Mouse (Mus musculus) lung, embryonic 14.5 days (tissue): Measurements from ENCODE around the gene Kcnmb2. TPM values are rescaled to one million over a fixed set of nuclear protein-coding genes. Genes with fewer than 3 reads are reported as not detected.

Experiments
- ATAC-seq: fragments of 200-750 bp; cut with Nextera tagmentation; 2 replicates; pipeline ENCODE4 v1.8.0; 2017; ENCODE audit warnings: mild to moderate bottlenecking, moderate TSS enrichment, moderate library complexity; ENCODE audit not compliant: insufficient read depth
- DNase-seq: peaks from one replicate; pipeline ENCODE4 v3.0.0-alpha.2; 2015
- H3K27ac ChIP-seq: fragments of 300-500 bp; sonication (generic); 2 replicates; pipeline ENCODE4 v1.5.1; 2014; ENCODE audit warnings: low read depth, mild to moderate bottlenecking, moderate library complexity
- H3K27me3 ChIP-seq: fragments of 300-500 bp; sonication (generic); 2 replicates; pipeline ENCODE4 v1.6.1; 2014; ENCODE audit warnings: low read length, control low read depth; ENCODE audit not compliant: insufficient read depth
- H3K36me3 ChIP-seq: fragments of 300-500 bp; sonication (generic); 2 replicates; pipeline ENCODE4 v1.6.1; 2014; ENCODE audit warnings: control low read depth; ENCODE audit not compliant: insufficient read depth
- H3K4me1 ChIP-seq: fragments of 300-500 bp; sonication (generic); 2 replicates; pipeline ENCODE4 v1.6.1; 2014; ENCODE audit warnings: antibody characterized with exemption, control low read depth; ENCODE audit not compliant: insufficient read depth
- H3K4me2 ChIP-seq: fragments of 300-500 bp; sonication (generic); 2 replicates; pipeline ENCODE4 v1.6.1; 2014; ENCODE audit warnings: mild to moderate bottlenecking
- H3K4me3 ChIP-seq: fragments of 300-500 bp; sonication (generic); 2 replicates; pipeline ENCODE4 v1.5.1; 2014; ENCODE audit warnings: low read depth, low read length
- H3K9ac ChIP-seq: fragments of 300-500 bp; sonication (generic); 2 replicates; pipeline ENCODE4 v1.6.1; 2014
- H3K9me3 ChIP-seq: fragments of 300-500 bp; sonication (generic); 2 replicates; pipeline ENCODE4 v1.6.1; 2016; ENCODE audit warnings: low read depth, low read length, control low read depth
- CTCF ChIP-seq: IDR thresholded peaks from 2 replicates; pipeline ENCODE4 v1.5.1; 2016; ENCODE audit warnings: antibody characterized with exemption, low read depth
- WGBS: fragments of 180-500 bp; shearing (Covaris S2); extraction: QIAGEN DNeasy Blood & Tissue Kit; methylation state at CpG from one replicate; pipeline ENCODE4 v1.1.7; 2014; 5-methylcytosine and 5-hydroxymethylcytosine counted together
- polyA plus RNA-seq: library from polyadenylated mRNA; unstranded; fragments of >200 nt; fragmentation: Nextera tagmentation; extraction: Ambion mirVana; gene quantifications from 2 replicates; pipeline ENCODE4 v1.2.1, GENCODE M21; 2014

Kcnmb2 gene
- polyA plus RNA-seq, 1 experiment from 2014 or later: 0.59 TPM

- no peaks in the 10 kb centered on the region for H3K9me3 ChIP-seq
Observed at GRCm38 (mm10) chr3:32101391-32101790, 199.1 kb downstream of the Kcnmb2 start.

GRCm38 (mm10) chr3:32119851-32120250 is 217.5 kb downstream of the Kcnmb2 start:
- no peak overlapping the region for H3K4me2 ChIP-seq
- H3K4me3 ChIP-seq: no peak overlapping the region
- 81% methylated on average over 5 of the region's 5 CpGs for WGBS
- H3K9ac ChIP-seq: no peak overlapping the region
- ATAC-seq (no peak), DNase-seq (no peak)
- H3K36me3 ChIP-seq: no peaks in the 10 kb centered on the region
- TF ChIP-seq CTCF: no peak
- no peaks in the 10 kb centered on the region for H3K9me3 ChIP-seq
- H3K27ac ChIP-seq: no peak overlapping the region
- H3K4me1 ChIP-seq: no peaks in the 10 kb centered on the region
- H3K27me3 ChIP-seq: no peaks in the 10 kb centered on the region

More at GRCm38 (mm10) chr3:32101391-32101790, 199.1 kb downstream of the Kcnmb2 start:
- Histone ChIP-seq H3K4me1 (no peaks in the 10 kb centered on the region), H3K27ac (no peak overlapping the region), H3K4me2 (no peak overlapping the region), H3K36me3 (no peaks in the 10 kb centered on the region), H3K27me3 (no peaks in the 10 kb centered on the region), H3K4me3 (no peak overlapping the region), H3K9ac (no peak overlapping the region)
- TF ChIP-seq CTCF: no peak
- WGBS: 86% methylated on average over 10 of the region's 10 CpGs
- ATAC-seq (no peak), DNase-seq (no peak)

GRCm38 (mm10) chr3:32121731-32122130 is 219.4 kb downstream of the Kcnmb2 start:
- ATAC-seq: no peak
- Histone ChIP-seq H3K9me3 (no peaks in the 10 kb centered on the region), H3K4me3 (no peak overlapping the region), H3K4me2 (no peak overlapping the region), H3K9ac (no peak overlapping the region), H3K36me3 (no peaks in the 10 kb centered on the region), H3K27me3 (no peaks in the 10 kb centered on the region), H3K27ac (no peak overlapping the region), H3K4me1 (no peaks in the 10 kb centered on the region)
- WGBS: 39% methylated on average over 3 of the region's 3 CpGs
- no peak for TF ChIP-seq CTCF
- DNase-seq: no peak

DNA sequence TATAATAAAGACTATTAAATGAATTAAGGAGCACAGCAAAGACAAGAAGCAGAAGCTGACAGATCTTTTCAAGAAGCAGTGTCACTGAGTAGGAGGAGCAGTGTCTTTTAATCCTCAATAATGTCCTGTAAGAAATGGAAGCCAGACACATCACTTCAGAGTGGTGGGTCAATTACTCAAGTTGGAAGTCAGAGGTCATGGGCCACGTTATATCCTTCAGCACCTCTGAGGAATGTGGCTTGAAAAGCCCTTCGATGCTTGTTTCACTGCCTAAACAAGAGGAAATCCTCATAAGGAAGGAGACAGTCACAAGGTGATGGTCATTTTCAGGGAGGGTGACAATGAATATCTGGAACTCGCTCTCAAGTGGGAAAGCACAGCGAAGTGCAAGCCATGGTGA is 223.1 kb downstream of the Kcnmb2 start:
- WGBS: 49% methylated on average over 4 of the region's 4 CpGs
- no peak for TF ChIP-seq CTCF
- Histone ChIP-seq H3K27ac (no peak overlapping the region), H3K4me3 (no peak overlapping the region), H3K4me2 (no peak overlapping the region), H3K27me3 (no peaks in the 10 kb centered on the region), H3K36me3 (no peaks in the 10 kb centered on the region), H3K9ac (no peak overlapping the region), H3K9me3 (no peaks in the 10 kb centered on the region), H3K4me1 (no peaks in the 10 kb centered on the region)
- no peak for DNase-seq
- no peak for ATAC-seq

- no peaks in the 10 kb centered on the region for H3K27me3 ChIP-seq
- no peak for ATAC-seq
- H3K4me1 ChIP-seq: no peaks in the 10 kb centered on the region
- no peak overlapping the region for H3K4me2 ChIP-seq
- no peak overlapping the region for H3K27ac ChIP-seq
- H3K4me3 ChIP-seq: no peak overlapping the region
- H3K36me3 ChIP-seq: no peaks in the 10 kb centered on the region
- H3K9ac ChIP-seq: no peak overlapping the region
- 5% methylated on average over 5 of the region's 5 CpGs for WGBS
- no peak for DNase-seq
- no peaks in the 10 kb centered on the region for H3K9me3 ChIP-seq
- TF ChIP-seq CTCF: no peak
Observed at GRCm38 (mm10) chr3:32128391-32128790, 226.1 kb downstream of the Kcnmb2 start.

DNA sequence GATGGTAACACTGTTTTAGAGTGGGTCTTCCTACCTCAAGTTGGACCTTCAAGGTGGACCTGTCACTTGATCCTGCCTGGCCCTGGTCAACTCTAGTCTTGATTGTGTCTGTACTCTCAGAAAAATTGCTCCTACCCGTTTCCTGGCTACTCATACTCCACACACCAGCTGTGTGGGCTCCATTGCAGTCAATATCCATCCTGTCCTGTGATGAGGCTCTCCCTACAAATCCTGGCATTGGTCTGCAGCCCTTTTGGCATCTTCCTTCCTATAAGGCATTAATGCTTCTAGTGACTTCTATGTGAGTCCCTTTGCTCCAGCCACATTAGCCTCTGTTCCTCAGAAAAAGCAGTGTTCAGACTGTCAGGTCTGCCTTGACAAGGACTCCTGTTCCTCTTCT is 228.4 kb downstream of the Kcnmb2 start:
- Histone ChIP-seq H3K9ac (no peak overlapping the region), H3K4me3 (no peak overlapping the region), H3K27me3 (no peaks in the 10 kb centered on the region), H3K27ac (no peak overlapping the region), H3K4me1 (no peaks in the 10 kb centered on the region), H3K4me2 (no peak overlapping the region), H3K9me3 (no peaks in the 10 kb centered on the region), H3K36me3 (no peaks in the 10 kb centered on the region)
- 24% methylated on average over 1 of the region's 1 CpGs for WGBS
- ATAC-seq (no peak), DNase-seq (no peak)
- TF ChIP-seq CTCF: no peak

- Histone ChIP-seq H3K27me3 (no peaks in the 10 kb centered on the region), H3K27ac (no peak overlapping the region), H3K4me1 (no peaks in the 10 kb centered on the region), H3K36me3 (no peaks in the 10 kb centered on the region), H3K4me3 (no peak overlapping the region), H3K4me2 (no peak overlapping the region), H3K9ac (no peak overlapping the region), H3K9me3 (no peaks in the 10 kb centered on the region)
- ATAC-seq: no peak
- no peak for DNase-seq
- 79% methylated on average over 3 of the region's 3 CpGs for WGBS
- TF ChIP-seq CTCF: no peak
Observed at GRCm38 (mm10) chr3:32132395-32133004, 230.2 kb downstream of the Kcnmb2 start.

GRCm38 (mm10) chr3:32144194-32144593 is 241.9 kb downstream of the Kcnmb2 start:
- Histone ChIP-seq H3K9ac (no peak overlapping the region), H3K9me3 (no peaks in the 10 kb centered on the region), H3K27ac (no peak overlapping the region), H3K27me3 (no peaks in the 10 kb centered on the region), H3K4me3 (no peak overlapping the region), H3K4me2 (no peak overlapping the region), H3K4me1 (no peaks in the 10 kb centered on the region), H3K36me3 (no peaks in the 10 kb centered on the region)
- no peak for ATAC-seq
- 76% methylated on average over 5 of the region's 5 CpGs for WGBS
- no peak for DNase-seq
- no peak for TF ChIP-seq CTCF
